Mouse (Mus musculus) ES-E14 (cell line): ENCODE data around the gene Gxylt2. TPM values are rescaled to one million over a fixed set of nuclear protein-coding genes. Genes with fewer than 3 reads are reported as not detected.

Source experiments
- DNase-seq: peaks from one replicate; pipeline ENCODE4 v3.0.0-alpha.2; 2013; ENCODE audit warnings: low read depth, low spot score
- H3K27ac ChIP-seq: 2 replicates; pipeline ENCODE4 v1.5.1; 2012; ENCODE audit warnings: low read depth, mild to moderate bottlenecking, low read length, moderate library complexity, mixed read lengths; ENCODE audit not compliant: poor library complexity, insufficient read depth, severe bottlenecking
- H3K36me3 ChIP-seq: 2 replicates; pipeline ENCODE4 v1.6.1; 2012; ENCODE audit warnings: mild to moderate bottlenecking, low read length, moderate library complexity, mixed read lengths; ENCODE audit not compliant: control insufficient read depth, poor library complexity, insufficient read depth, severe bottlenecking
- H3K4me1 ChIP-seq, 2 experiments: fragments of 150-350 bp in 1 of 2; sonication (generic) in 1 of 2; 2 replicates each; pipeline ENCODE4 v1.6.1; 2012; ENCODE audit warnings: low read length in 2 of 2, mild to moderate bottlenecking in 1 of 2, mixed read lengths in 1 of 2; ENCODE audit not compliant: control insufficient read depth in 2 of 2, insufficient read depth in 2 of 2, poor library complexity in 1 of 2
- H3K4me3 ChIP-seq, 2 experiments: fragments of 150-350 bp in 1 of 2; sonication (generic) in 1 of 2; 2 replicates each; pipeline ENCODE4 v1.5.1; 2012; ENCODE audit warnings: low read length in 2 of 2, low read depth in 1 of 2, mild to moderate bottlenecking in 1 of 2, mixed read lengths in 1 of 2; ENCODE audit not compliant: insufficient read depth in 1 of 2, poor library complexity in 1 of 2, severe bottlenecking in 1 of 2
- H3K9ac ChIP-seq: 2 replicates; pipeline ENCODE4 v1.6.1; 2012; ENCODE audit warnings: low read depth, mild to moderate bottlenecking, low read length, mixed read lengths; ENCODE audit not compliant: poor library complexity, insufficient read depth, severe bottlenecking
- H3K9me3 ChIP-seq: fragments of 150-350 bp; sonication (generic); 2 replicates; pipeline ENCODE4 v1.6.1; 2012; ENCODE audit warnings: low read depth, mild to moderate bottlenecking, low read length; ENCODE audit not compliant: control insufficient read depth, insufficient read depth
- CHD2 ChIP-seq: IDR thresholded peaks from 2 replicates; pipeline ENCODE4 v1.6.1; 2014; ENCODE audit warnings: mild to moderate bottlenecking, low read depth, low read length, inconsistent platforms
- HCFC1 ChIP-seq: IDR thresholded peaks from 2 replicates; pipeline ENCODE4 v1.6.1; 2012; ENCODE audit warnings: low read length, inconsistent platforms, borderline replicate concordance; ENCODE audit not compliant: insufficient read depth
- MAFK ChIP-seq: IDR thresholded peaks from 2 replicates; pipeline ENCODE4 v1.6.1; 2014; ENCODE audit warnings: mild to moderate bottlenecking, low read depth, low read length, inconsistent platforms; ENCODE audit not compliant: insufficient read depth
- ZC3H11A ChIP-seq: IDR thresholded peaks from 2 replicates; pipeline ENCODE4 v1.6.1; 2012; ENCODE audit warnings: low read depth, mild to moderate bottlenecking, inconsistent platforms, low read length, borderline replicate concordance
- ZNF384 ChIP-seq: IDR thresholded peaks from 2 replicates; pipeline ENCODE4 v1.6.1; 2012; ENCODE audit warnings: low read depth, low read length, inconsistent platforms
- in situ Hi-C, 2 experiments: fragments of 600-800 bp; cut with MboI; formaldehyde crosslinking; loops; one replicate each; pipeline ENCODE4 v1.15.1; 2025; ENCODE audit warnings: low sequenced_read_pairs in 2 of 2, inconsistent platforms in 1 of 2; ENCODE audit not compliant: unreplicated experiment in 2 of 2
- total RNA-seq: library from RNA; depleted of rRNA; stranded (reverse); fragments of 300-350 nt; gene quantifications from 2 replicates; pipeline ENCODE4 v1.2.3, GENCODE M21; 2012

Gene Gxylt2
- total RNA-seq, 1 experiment = 1.3 TPM

- no peaks in the 10 kb centered on the region for H3K4me1 ChIP-seq
- H3K27ac ChIP-seq = no peak overlapping the region
- DNase-seq = no peak
- H3K9me3 ChIP-seq = no peaks in the 10 kb centered on the region
- no peak overlapping the region for H3K9ac ChIP-seq
- TF ChIP-seq ZC3H11A = no peak
- no peak for TF ChIP-seq CHD2
- no peak for TF ChIP-seq HCFC1
- no peak for TF ChIP-seq ZNF384
- TF ChIP-seq MAFK = no peak
- no peaks in the 10 kb centered on the region for H3K36me3 ChIP-seq
- H3K4me3 ChIP-seq = no peak overlapping the region
- in situ Hi-C loops = no loop called here
Observed at GRCm38 (mm10) chr6:100716152-100716551, 11.6 kb downstream of the Gxylt2 start.

GRCm38 (mm10) chr6:100716817-100717216, 12.3 kb downstream of the Gxylt2 start:
- H3K9ac ChIP-seq = no peak overlapping the region
- no peak for TF ChIP-seq ZNF384
- H3K4me1 ChIP-seq = no peaks in the 10 kb centered on the region
- no peak for DNase-seq
- H3K4me3 ChIP-seq = no peak overlapping the region
- H3K9me3 ChIP-seq = no peaks in the 10 kb centered on the region
- in situ Hi-C loops = no loop called here
- no peak overlapping the region for H3K27ac ChIP-seq
- no peaks in the 10 kb centered on the region for H3K36me3 ChIP-seq

GRCm38 (mm10) chr6:100720098-100720501, 15.6 kb downstream of the Gxylt2 start:
- in situ Hi-C loops = no loop called here
- H3K4me3 ChIP-seq = no peak overlapping the region
- no peak overlapping the region for H3K9ac ChIP-seq
- no peaks in the 10 kb centered on the region for H3K9me3 ChIP-seq
- no peaks in the 10 kb centered on the region for H3K36me3 ChIP-seq
- no peak for DNase-seq
- H3K27ac ChIP-seq = no peak overlapping the region
- TF ChIP-seq CHD2 (no peak), ZNF384 (no peak)
- H3K4me1 ChIP-seq = no peaks in the 10 kb centered on the region

GRCm38 (mm10) chr6:100720882-100721721, 16.6 kb downstream of the Gxylt2 start:
- Histone ChIP-seq H3K4me1 (no peaks in the 10 kb centered on the region), H3K9ac (no peak overlapping the region), H3K27ac (no peak overlapping the region), H3K4me3 (no peak overlapping the region), H3K9me3 (no peaks in the 10 kb centered on the region), H3K36me3 (no peaks in the 10 kb centered on the region)
- no peak for DNase-seq
- in situ Hi-C loops = no loop called here
- TF ChIP-seq ZC3H11A (no peak), HCFC1 (no peak), MAFK (no peak), ZNF384 (no peak), CHD2 (no peak)

GRCm38 (mm10) chr6:100731996-100732375, 27.5 kb downstream of the Gxylt2 start:
- no peaks in the 10 kb centered on the region for H3K9me3 ChIP-seq
- H3K36me3 ChIP-seq = no peaks in the 10 kb centered on the region
- no peak overlapping the region for H3K4me3 ChIP-seq
- H3K9ac ChIP-seq = no peak overlapping the region
- H3K27ac ChIP-seq = no peak overlapping the region
- TF ChIP-seq ZNF384 = no peak
- TF ChIP-seq MAFK = no peak
- TF ChIP-seq HCFC1 = no peak
- TF ChIP-seq ZC3H11A = no peak
- TF ChIP-seq CHD2 = no peak
- in situ Hi-C loops = no loop called here
- H3K4me1 ChIP-seq = no peaks in the 10 kb centered on the region
- no peak for DNase-seq
